Mouse (Mus musculus): ENCODE results near the gene Sertad1.

The Sertad1 gene

DNA sequence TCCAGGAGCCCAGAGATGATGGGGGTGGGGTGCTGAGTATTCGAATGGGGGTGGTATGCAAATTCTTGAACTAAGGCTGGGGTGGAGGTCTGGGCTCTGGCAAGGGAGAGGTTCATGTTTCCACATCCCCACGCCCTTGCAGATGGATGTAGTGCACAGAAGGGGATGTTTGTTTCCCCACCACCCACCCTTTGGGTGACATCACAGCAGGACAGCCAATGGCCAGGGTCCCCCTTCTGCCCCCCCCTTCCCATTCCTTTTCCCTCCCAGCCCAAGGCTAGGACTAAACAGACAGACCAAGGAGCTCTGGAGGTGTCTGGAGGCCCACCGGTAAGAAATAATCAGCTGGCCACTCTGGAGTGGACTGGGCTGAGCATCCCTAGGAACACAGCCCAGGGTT is 12.3 kb downstream of the Sertad1 start, which contains the start of gene Prx:
Gene Prx, plus strand, starts transcription at position 289 of the 400 bp plus-strand sequence.
- DNase-seq (ENCODE audit: low spot score): no peak

DNA sequence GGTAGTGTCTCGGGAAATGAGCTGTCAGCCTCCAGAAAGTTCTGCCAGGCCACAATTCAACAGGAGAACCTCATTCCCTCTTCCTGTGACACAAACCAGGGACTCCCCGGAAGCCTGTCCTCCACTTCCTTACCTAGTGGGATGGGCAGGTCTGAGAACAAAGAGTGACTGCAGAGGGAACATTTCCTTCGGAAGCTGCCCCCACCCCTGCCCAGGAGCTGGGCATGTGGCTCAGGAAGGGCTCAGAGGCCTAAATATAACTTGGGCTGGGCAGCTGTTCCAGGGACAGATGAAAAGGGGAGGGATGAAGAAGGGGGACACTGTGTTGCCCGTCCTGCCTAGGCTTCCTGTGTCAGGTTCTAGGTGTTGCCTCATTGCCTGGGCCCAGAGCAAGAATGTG is 14.9 kb downstream of the Sertad1 start:
- no peak for DNase-seq (ENCODE audit: low spot score)

DNA sequence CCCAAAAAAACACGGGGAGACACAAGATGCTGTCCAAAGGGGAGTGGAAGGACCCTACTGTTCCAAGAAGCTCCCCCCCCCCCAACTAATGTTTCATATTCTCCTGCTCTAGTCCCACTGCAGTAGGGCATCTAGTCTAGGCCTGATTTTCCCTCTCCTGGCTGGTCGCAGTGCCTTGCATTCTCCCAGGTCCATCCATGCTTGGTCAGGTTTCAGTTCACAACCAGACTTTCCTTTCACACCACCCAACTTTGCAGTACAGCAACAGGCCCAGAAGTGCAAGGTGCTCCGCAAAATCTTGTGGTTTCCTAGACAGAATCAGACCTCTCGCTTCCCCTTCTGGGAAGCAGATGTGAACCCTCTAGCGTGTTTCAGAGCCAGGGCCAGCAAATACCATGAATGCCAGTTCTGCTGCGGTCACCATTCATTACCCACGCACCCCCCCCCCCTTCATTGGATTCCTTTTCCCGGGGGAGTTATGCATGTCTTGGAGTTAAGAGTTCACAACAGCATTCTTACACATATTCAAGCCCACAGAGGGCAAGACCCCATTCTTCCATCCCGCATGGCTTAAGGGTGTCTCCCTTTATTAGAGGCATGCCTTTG is 20.2 kb downstream of the Sertad1 start:
- peak; percentile 25 for DNase-seq (ENCODE audit: low spot score)

DNA sequence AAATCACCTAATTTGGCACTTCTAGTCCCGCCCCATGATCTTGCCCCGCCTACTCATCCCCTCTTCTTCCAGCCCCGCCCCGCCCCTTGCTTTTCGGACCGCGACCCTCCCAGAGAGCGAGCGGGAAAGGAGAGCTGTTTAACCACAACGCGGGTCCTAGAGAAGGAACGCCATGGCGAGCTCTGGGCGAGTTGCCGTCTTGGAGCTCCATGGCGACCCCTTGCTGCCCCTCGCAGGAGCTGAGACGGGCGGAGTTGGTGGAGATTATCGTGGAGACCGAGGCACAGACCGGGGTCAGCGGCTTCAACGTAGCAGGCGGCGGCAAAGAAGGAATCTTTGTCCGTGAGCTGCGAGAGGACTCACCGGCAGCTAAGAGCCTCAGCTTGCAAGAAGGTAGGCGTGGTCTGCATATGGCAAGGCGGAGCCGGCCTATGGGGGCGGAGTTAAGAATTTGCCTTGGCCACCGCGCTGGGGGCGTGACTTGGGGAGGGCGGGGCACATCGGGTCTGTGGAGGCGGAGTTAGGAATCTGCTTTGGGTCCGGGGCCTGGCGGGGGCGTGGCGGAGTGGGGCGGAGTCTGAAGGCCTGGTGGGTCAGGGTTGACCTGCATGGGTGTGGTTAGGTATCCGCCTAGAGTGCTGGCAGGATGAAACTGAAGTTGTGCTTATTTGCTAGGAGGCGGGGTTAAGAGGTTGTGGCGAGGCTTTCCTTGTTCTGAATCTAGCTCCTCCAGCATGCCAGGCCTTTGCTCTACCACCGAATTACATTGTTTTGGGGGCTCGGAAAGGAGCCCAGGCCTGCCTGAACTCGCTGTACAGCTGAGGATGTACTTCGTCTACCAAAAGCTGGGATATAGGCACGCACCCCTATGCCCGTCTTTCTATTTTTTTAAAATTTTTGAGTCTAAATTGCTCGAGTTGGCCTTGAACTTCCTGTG is 21.3 kb downstream of the Sertad1 start:
- peak; percentile 97 for DNase-seq (ENCODE audit: low spot score)

DNA sequence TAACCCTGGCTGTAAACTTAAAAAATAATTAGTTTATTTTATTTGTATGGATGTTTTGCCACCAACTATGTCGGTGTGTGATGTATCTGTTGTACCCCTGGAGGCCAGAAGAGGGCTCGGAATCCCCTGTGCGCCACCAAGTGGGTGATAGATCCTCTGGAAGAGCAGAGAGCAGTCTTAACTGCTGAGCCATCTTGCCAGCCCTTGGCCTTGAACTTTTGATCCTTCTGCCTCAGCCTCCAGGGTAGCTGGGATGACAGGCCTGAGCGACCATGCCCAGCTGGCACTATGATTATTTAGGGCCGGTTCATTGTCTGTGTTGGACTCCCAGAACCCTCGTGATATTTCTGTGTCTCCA is 21.9 kb downstream of the Sertad1 start:
- DNase-seq (ENCODE audit: low spot score): peak; percentile 75

DNA sequence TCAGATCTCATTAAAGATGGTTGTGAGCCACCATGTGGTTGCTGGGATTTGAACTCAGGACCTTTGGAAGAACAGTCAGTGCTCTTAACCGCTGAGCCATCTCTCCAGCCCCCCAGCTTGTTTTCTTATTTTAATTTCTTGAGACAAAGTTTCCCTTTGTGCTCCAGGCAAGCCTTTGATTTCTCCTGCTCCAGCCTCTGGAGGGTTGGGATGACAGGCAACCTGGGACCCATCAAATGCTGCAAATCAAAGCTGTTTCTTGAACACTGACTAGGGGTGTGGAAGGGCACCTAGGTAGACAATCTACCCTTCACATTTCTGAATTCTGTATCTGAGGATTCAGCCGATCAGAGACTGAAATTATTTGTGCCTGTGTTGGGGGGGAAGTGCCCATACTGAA is 24.1 kb downstream of the Sertad1 start:
- no peak for DNase-seq (ENCODE audit: low spot score)

DNA sequence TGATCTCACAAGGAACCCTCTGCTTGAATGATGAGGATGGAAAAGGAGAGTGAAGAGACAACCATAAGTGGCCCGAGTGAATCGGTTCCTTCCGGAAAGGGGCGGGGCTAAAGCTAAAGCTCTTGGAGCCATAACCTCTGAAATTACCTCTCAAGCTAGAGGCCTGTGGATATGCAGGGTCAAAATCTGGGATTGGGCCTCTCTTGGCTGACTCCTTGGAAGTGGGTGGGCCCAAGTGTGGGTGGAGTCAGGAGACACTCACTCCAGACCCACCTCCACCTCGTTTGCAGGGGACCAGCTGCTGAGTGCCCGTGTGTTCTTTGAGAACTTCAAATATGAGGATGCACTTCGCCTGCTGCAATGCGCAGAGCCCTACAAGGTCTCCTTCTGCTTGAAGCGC is 28.3 kb downstream of the Sertad1 start:
- DNase-seq (ENCODE audit: low spot score): no peak

DNA sequence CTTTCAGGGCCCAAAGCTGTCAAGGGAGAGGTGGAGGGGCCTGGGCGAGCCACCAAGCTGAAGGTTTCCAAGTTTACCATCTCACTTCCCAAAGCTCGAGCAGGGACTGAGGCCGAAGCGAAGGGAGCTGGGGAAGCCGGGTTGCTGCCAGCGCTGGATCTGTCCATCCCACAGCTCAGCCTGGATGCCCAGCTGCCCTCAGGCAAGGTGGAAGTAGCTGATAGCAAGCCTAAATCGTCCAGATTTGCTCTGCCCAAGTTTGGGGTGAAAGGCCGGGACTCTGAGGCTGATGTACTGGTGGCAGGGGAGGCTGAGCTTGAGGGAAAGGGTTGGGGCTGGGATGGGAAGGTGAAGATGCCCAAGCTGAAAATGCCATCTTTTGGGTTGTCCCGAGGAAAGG is 31.6 kb downstream of the Sertad1 start:
- no peak for DNase-seq (ENCODE audit: low spot score)

DNA sequence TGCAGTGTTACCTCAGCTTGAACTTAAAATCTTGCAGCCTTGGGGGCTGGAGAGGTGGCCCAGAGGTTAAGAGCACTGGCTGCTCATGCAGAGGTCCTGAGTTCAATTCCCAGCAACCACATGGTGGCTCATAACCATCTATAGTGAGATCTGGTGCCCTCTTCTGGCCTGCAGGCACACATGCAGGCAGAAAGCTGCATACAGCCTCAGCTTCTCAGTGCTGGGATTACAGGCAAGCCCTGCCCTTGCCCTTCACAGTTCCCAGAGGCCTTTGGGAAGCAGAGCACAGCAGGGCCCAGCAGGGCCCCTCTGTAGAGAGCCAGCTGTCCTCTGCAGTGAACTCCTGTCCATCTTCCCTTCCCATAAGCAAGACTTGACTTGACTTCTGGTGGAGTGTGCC is 33.4 kb downstream of the Sertad1 start:
- no peak for DNase-seq (ENCODE audit: low spot score)

DNA sequence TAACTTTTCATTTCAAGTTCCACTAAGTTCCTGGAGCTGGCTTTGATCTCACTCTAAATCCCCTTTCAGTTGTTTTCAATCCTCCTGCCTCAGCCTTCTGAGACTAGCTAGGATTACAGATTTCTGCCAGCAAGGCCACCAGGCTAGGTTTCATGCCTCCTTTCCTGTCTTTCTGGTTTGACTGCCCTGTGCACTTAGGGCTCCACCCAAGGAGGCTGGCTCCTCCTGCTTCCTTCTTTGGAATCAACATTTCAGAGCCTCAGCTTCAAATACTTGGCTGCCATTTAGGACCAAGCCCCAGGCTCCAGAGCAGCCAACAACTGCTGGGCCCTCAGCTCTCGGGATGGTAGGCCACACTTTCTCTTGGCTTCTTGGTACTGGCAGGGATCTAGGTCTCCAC is 33.9 kb downstream of the Sertad1 start:
- DNase-seq (ENCODE audit: low spot score): no peak

DNA sequence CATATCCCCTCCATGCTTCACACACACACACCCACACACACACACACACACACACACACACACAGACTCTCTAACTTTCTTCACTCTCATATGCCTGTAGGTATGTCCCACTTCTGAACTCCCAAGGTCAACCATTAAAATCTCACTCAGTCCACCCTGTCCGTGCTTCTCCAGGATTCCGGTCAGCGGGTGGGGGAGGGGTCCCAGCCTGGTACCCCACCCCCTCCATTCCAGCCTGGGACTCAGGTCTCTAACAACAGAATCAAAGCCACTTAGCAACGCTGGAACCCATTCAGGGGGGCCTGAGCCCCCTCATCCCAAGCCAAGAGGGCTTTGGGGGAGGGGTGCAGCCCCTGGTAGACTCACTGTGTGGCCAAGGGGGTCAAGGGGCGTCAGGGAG is 36.3 kb downstream of the Sertad1 start, which contains the start of gene Hipk4:
Gene Hipk4, plus strand, starts transcription at position 301 of the 400 bp plus-strand sequence.
- DNase-seq (ENCODE audit: low spot score): no peak

DNA sequence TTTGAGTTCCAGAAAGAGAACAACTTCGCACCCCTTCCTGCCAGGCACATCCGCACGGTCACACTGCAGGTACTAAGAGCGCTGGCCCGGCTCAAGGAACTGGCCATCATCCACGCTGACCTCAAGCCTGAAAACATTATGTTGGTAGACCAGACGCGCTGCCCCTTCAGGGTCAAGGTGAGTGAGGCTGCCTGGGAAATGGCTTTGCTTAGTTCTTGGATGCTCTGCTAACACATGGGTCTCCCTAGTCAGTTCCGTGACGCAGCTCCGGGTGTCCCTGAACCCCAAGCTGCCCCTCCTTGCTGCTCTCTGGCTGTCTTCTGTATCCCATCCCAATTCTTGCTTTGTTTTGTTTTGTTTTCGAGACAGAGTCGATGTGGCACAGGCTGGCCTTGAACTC is 37.1 kb downstream of the Sertad1 start:
- no peak for DNase-seq (ENCODE audit: low spot score)

DNA sequence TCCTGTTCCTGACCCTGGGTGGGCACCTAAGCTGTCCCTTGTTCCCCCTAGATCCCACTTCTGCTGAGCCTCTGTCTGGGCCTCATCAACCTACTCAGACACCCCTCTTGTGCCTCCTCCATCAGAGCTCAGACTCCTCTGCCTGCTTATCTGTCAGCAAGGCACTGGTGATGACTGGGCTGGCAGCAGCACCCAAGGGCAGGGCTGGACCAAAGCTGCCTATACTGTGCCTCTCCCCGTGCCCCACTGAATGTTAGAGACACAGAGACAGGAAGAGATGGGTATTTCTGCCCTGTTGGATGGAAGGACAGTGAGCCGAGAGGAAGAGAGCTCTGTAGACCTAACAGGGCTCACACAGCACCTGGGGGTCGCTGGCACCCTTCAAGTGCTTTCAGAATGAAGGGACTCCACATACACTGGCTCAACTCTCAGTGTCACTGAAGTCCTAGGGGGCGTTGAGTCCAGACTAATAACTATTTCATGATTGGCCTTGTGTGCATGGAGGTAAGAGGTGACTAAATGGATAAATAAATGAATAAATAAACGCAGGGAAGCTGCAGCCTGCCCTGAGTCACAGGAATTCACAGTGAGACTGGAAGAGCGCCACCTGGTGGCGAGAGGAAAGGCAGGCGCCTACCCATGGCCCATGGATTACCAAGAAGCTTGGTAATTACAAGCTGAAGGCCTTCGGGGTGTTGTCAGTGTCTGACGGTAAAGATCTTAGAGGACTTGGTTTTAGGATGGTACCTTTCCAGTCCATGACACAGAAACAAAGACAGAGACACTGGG is 39.5 kb downstream of the Sertad1 start:
- peak; percentile 83 for DNase-seq (ENCODE audit: low spot score)

DNA sequence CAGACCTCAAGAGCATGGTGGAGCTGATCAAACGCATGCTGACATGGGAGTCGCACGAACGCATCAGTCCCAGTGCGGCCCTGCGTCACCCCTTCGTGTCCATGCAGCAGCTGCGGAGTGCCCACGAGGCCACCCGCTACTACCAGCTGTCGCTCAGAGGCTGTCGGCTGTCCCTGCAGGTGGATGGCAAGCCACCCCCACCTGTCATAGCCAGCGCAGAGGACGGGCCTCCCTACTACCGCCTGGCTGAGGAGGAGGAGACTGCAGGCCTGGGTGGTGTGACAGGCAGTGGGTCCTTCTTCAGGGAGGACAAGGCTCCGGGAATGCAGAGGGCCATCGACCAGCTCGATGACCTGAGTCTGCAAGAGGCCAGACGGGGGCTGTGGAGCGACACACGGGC is 42.4 kb downstream of the Sertad1 start:
- DNase-seq (ENCODE audit: low spot score): no peak

DNA sequence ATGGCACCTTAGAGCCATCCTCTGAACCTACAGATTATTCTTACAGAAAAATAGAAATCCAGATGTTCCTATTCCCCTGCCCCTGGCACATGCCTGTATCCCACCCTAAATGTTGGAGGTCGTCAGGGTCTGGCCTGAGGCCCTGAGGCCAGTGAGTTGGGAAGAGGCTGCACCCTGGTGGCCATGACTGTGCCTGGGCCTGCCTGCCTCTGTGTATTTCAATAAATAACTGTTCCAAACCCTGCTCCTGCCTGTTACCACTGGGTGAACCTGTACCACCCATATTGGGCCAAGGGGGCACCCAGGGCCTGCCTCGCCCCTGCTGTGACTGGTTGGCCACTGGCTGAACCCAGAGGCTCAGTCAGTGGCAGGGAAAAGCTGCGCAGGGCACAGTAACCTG is 44.2 kb downstream of the Sertad1 start:
- no peak for DNase-seq (ENCODE audit: low spot score)

DNA sequence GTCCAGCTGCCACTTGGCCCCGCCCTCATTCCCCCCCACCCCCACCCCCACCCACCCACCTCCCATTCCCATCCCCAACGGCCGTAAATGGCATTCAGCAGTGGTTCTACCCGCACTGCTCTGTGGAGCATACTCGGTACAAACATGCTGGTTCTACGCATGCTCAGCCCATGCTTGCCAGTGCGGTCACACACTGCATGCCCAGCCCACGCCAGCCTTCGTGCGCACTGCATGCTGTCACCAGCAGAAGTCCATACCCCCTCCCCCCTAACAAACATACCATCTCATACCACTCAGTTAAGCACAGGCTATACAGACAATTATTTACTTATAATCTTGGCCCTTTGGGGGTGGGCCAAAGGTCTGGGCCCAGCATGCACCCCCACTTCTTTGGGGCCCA is 45.0 kb downstream of the Sertad1 start:
- DNase-seq (ENCODE audit: low spot score): no peak

DNA sequence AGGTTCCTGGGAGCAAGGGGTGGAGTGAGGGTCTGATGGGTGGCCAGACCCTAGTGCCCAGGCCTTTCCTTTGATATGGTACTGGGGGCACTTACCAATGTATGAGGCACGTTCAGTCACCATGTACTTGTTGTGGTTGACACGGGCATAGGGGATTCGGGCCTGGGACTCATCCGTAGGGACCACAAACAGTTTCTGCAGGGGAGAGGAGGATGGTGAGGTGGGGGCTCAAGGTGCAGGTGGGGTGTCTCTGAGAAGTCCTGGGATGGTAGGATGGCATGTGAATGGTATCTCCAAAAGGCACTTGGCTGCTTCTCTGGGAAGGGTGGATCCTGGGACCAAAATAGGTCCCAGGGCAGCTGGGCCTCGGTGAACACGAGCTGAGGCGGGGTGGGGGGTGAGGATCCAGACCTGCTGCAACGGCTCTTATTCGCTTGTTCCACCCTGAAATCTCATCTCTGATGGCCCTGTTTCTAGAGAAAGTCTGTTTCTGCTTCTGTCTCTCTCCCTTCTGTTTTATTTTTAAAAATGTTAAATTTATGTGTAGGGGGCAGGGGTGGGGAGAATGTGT is 45.9 kb downstream of the Sertad1 start:
- DNase-seq (ENCODE audit: low spot score): no peak

DNA sequence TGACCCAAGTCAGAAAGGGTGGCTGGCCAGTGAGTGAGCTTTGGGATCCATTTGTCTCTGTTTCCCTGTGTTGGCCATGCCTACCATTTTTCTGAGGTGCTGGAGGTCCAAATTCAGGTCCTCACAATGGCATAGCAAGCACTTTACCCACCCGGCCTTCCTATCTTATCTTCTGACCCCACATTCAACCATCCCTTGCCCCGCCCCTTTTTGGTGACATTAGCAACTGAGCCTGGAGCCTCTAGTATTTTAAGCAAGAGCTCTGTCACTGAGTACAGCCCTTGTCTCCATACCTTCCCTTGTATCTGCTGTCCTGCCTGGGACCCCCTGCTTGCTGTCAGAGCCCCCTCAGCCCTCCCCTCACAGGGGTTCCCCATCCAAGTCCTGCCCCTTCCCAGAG is 48.7 kb downstream of the Sertad1 start:
- no peak for DNase-seq (ENCODE audit: low spot score)

DNA sequence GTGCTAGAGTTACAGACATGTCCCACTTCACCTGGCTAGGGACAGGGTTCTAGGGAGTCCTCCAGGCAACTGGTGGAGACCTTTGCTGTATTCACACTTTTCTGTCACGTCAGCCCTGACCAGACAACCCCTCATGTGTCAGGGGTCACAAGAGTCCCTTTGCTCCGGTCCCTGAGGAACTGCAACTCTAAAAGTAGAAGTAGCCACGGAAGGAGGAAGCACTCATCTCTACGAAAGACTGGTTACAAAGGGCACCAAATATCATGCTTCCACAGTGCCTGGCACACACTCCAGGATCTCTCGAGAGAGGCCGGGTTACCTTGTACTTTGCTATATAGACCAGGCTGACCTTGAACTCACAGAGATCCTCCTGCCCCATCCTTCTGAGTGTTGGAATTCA is 49.9 kb downstream of the Sertad1 start:
- DNase-seq (ENCODE audit: low spot score): no peak

DNA sequence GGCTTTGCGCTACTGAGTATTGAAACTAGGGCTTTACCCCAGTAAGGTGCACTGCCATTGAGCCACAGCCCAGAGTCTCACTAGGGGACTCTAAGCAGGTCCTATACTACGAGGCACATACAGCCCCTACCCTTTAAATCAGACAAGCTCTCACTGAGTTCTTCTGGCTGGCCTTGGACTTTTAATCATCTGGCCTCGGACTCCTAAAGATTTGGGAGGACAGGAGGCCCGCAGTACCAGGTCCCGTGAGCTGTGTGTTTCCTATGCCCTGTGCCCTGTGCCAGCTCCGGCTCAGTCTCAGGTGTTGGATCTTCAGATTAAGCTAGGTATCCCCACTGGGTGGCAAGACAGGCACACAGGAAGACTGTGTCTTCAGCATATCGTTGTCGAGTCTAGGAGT is 51.3 kb downstream of the Sertad1 start:
- DNase-seq (ENCODE audit: low spot score): no peak

DNA sequence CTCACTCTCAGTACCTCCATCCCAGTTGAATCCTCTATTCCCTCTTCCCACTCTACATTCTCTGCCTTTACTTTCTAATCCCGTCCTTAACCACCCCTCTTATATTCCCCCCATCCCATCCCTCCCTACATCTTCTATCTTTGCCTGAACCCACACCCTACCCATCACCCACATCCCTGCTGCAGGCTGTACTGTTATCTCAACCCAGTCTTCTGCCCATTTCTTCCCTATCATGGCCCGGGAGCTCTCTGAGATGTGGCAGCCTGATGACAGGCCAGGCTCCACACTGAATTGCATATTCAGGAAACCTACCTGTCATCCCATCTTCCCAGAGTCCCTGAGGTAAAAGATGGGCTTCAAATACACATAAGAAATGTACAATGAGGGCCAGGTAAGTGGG is 52.1 kb downstream of the Sertad1 start:
- DNase-seq (ENCODE audit: low spot score): no peak
